Mouse (Mus musculus): ENCODE results near the gene Robo1. TPM values are rescaled to one million over a fixed set of nuclear protein-coding genes. Genes with fewer than 3 reads are reported as not detected.

Gene Robo1
- polyA plus RNA-seq, 1 experiment from 2014 or later = 26.8 TPM

- Histone ChIP-seq H3K9ac (ENCODE audit: low read length) (no peak overlapping the region), H3K4me3 (ENCODE audit: low read length) (no peak overlapping the region), H3K4me1 (replicated peaks; ENCODE audit: control insufficient read depth, insufficient read depth, low read length) (no peaks in the 10 kb centered on the region), H3K9me3 (ENCODE audit: control insufficient read depth, low read length) (no peaks in the 10 kb centered on the region), H3K36me3 (ENCODE audit: control insufficient read depth, insufficient read depth, low read length) (no peaks in the 10 kb centered on the region), H3K4me2 (ENCODE audit: low read depth, low read length) (no peak overlapping the region), H3K27me3 (ENCODE audit: control insufficient read depth, insufficient read depth, low read depth, low read length) (no peaks in the 10 kb centered on the region), H3K27ac (ENCODE audit: low read length) (no peak overlapping the region)
- ATAC-seq (ENCODE audit: low read depth) = no peak
- 41% methylated on average over 7 of the region's 7 CpGs for WGBS
Measured at GRCm38 (mm10) chr16:72888108-72888507, 580.0 kb downstream of the Robo1 start.

- 80% methylated on average over 9 of the region's 9 CpGs for WGBS
- Histone ChIP-seq H3K27ac (ENCODE audit: low read length) (no peak overlapping the region), H3K4me3 (ENCODE audit: low read length) (no peak overlapping the region), H3K9ac (ENCODE audit: low read length) (no peak overlapping the region), H3K9me3 (ENCODE audit: control insufficient read depth, low read length) (no peaks in the 10 kb centered on the region), H3K4me2 (ENCODE audit: low read depth, low read length) (no peak overlapping the region), H3K36me3 (ENCODE audit: control insufficient read depth, insufficient read depth, low read length) (no peaks in the 10 kb centered on the region), H3K4me1 (replicated peaks; ENCODE audit: control insufficient read depth, insufficient read depth, low read length) (no peaks in the 10 kb centered on the region), H3K27me3 (ENCODE audit: control insufficient read depth, insufficient read depth, low read depth, low read length) (no peaks in the 10 kb centered on the region)
- no peak for ATAC-seq (ENCODE audit: low read depth)
Measured at GRCm38 (mm10) chr16:72889401-72889800, 581.3 kb downstream of the Robo1 start.

- no peak for ATAC-seq (ENCODE audit: low read depth)
- WGBS = 81% methylated on average over 11 of the region's 11 CpGs
- H3K36me3 ChIP-seq (ENCODE audit: control insufficient read depth, insufficient read depth, low read length) = no peaks in the 10 kb centered on the region
- no peak overlapping the region for H3K4me3 ChIP-seq (ENCODE audit: low read length)
- no peaks in the 10 kb centered on the region for H3K4me1 ChIP-seq (replicated peaks; ENCODE audit: control insufficient read depth, insufficient read depth, low read length)
- no peak overlapping the region for H3K9ac ChIP-seq (ENCODE audit: low read length)
- H3K4me2 ChIP-seq (ENCODE audit: low read depth, low read length) = no peak overlapping the region
- no peak overlapping the region for H3K27ac ChIP-seq (ENCODE audit: low read length)
- no peaks in the 10 kb centered on the region for H3K27me3 ChIP-seq (ENCODE audit: control insufficient read depth, insufficient read depth, low read depth, low read length)
- no peaks in the 10 kb centered on the region for H3K9me3 ChIP-seq (ENCODE audit: control insufficient read depth, low read length)
Measured at GRCm38 (mm10) chr16:72897125-72897524, 589.0 kb downstream of the Robo1 start.

- ATAC-seq (ENCODE audit: low read depth) = no peak
- Histone ChIP-seq H3K36me3 (ENCODE audit: control insufficient read depth, insufficient read depth, low read length) (no peaks in the 10 kb centered on the region), H3K9ac (ENCODE audit: low read length) (no peak overlapping the region), H3K4me2 (ENCODE audit: low read depth, low read length) (no peak overlapping the region), H3K27ac (ENCODE audit: low read length) (no peak overlapping the region), H3K4me3 (ENCODE audit: low read length) (no peak overlapping the region), H3K9me3 (ENCODE audit: control insufficient read depth, low read length) (no peaks in the 10 kb centered on the region), H3K4me1 (replicated peaks; ENCODE audit: control insufficient read depth, insufficient read depth, low read length) (0 out of 2 replicates have a peak, but pooled peaks cover 2% of the 10 kb centered on the region), H3K27me3 (ENCODE audit: control insufficient read depth, insufficient read depth, low read depth, low read length) (no peaks in the 10 kb centered on the region)
- 65% methylated on average over 2 of the region's 2 CpGs for WGBS
Measured at GRCm38 (mm10) chr16:72908895-72909294, 600.8 kb downstream of the Robo1 start.

GRCm38 (mm10) chr16:72913134-72913533 lies 605.0 kb downstream of the Robo1 start:
- Histone ChIP-seq H3K9me3 (ENCODE audit: control insufficient read depth, low read length) (no peaks in the 10 kb centered on the region), H3K36me3 (ENCODE audit: control insufficient read depth, insufficient read depth, low read length) (no peaks in the 10 kb centered on the region), H3K9ac (ENCODE audit: low read length) (no peak overlapping the region), H3K27ac (ENCODE audit: low read length) (no peak overlapping the region), H3K27me3 (ENCODE audit: control insufficient read depth, insufficient read depth, low read depth, low read length) (no peaks in the 10 kb centered on the region), H3K4me3 (ENCODE audit: low read length) (no peak overlapping the region), H3K4me1 (replicated peaks; ENCODE audit: control insufficient read depth, insufficient read depth, low read length) (0 out of 2 replicates have a peak, but pooled peaks cover 2% of the 10 kb centered on the region), H3K4me2 (ENCODE audit: low read depth, low read length) (no peak overlapping the region)
- WGBS = 41% methylated on average over 5 of the region's 5 CpGs
- ATAC-seq (ENCODE audit: low read depth) = peak; percentile 62

- H3K4me3 ChIP-seq (ENCODE audit: low read length) = no peak overlapping the region
Measured at GRCm38 (mm10) chr16:72914068-72914630, 606.0 kb downstream of the Robo1 start.

GRCm38 (mm10) chr16:72920013-72920412 lies 611.9 kb downstream of the Robo1 start:
- 56% methylated on average over 3 of the region's 3 CpGs for WGBS
- Histone ChIP-seq H3K9ac (ENCODE audit: low read length) (no peak overlapping the region), H3K4me3 (ENCODE audit: low read length) (no peak overlapping the region), H3K9me3 (ENCODE audit: control insufficient read depth, low read length) (no peaks in the 10 kb centered on the region), H3K4me2 (ENCODE audit: low read depth, low read length) (no peak overlapping the region), H3K27me3 (ENCODE audit: control insufficient read depth, insufficient read depth, low read depth, low read length) (no peaks in the 10 kb centered on the region), H3K27ac (ENCODE audit: low read length) (no peak overlapping the region), H3K36me3 (ENCODE audit: control insufficient read depth, insufficient read depth, low read length) (no peaks in the 10 kb centered on the region), H3K4me1 (replicated peaks; ENCODE audit: control insufficient read depth, insufficient read depth, low read length) (peaks cover 11% of the 10 kb centered on the region; the same call in 1 of the 2 replicates)
- ATAC-seq (ENCODE audit: low read depth) = no peak

More at GRCm38 (mm10) chr16:72914068-72914630, 606.0 kb downstream of the Robo1 start:
- Histone ChIP-seq H3K9me3 (ENCODE audit: control insufficient read depth, low read length) (no peaks in the 10 kb centered on the region), H3K4me2 (ENCODE audit: low read depth, low read length) (no peak overlapping the region), H3K36me3 (ENCODE audit: control insufficient read depth, insufficient read depth, low read length) (no peaks in the 10 kb centered on the region), H3K4me1 (replicated peaks; ENCODE audit: control insufficient read depth, insufficient read depth, low read length) (0 out of 2 replicates have a peak, but pooled peaks cover 2% of the 10 kb centered on the region), H3K27me3 (ENCODE audit: control insufficient read depth, insufficient read depth, low read depth, low read length) (no peaks in the 10 kb centered on the region), H3K9ac (ENCODE audit: low read length) (no peak overlapping the region), H3K27ac (ENCODE audit: low read length) (no peak overlapping the region)
- no peak for ATAC-seq (ENCODE audit: low read depth)
- WGBS = 74% methylated on average over 4 of the region's 4 CpGs

GRCm38 (mm10) chr16:72924423-72925224 lies 616.5 kb downstream of the Robo1 start:
- Histone ChIP-seq H3K36me3 (ENCODE audit: control insufficient read depth, insufficient read depth, low read length) (no peaks in the 10 kb centered on the region), H3K27ac (ENCODE audit: low read length) (peak overlapping the region; percentile 50; the same call in 1 of the 2 replicates), H3K27me3 (ENCODE audit: control insufficient read depth, insufficient read depth, low read depth, low read length) (no peaks in the 10 kb centered on the region), H3K9me3 (ENCODE audit: control insufficient read depth, low read length) (no peaks in the 10 kb centered on the region), H3K4me1 (replicated peaks; ENCODE audit: control insufficient read depth, insufficient read depth, low read length) (peaks cover 13% of the 10 kb centered on the region; the same call in 1 of the 2 replicates), H3K4me2 (ENCODE audit: low read depth, low read length) (peak overlapping the region; percentile 48), H3K9ac (ENCODE audit: low read length) (no peak overlapping the region), H3K4me3 (ENCODE audit: low read length) (peak overlapping the region; percentile 17)
- peak; percentile 90 for ATAC-seq (ENCODE audit: low read depth)
- WGBS = 12% methylated on average over 15 of the region's 15 CpGs

GRCm38 (mm10) chr16:72928525-72929122 lies 620.5 kb downstream of the Robo1 start:
- H3K27me3 ChIP-seq (ENCODE audit: control insufficient read depth, insufficient read depth, low read depth, low read length) = no peaks in the 10 kb centered on the region
- H3K4me2 ChIP-seq (ENCODE audit: low read depth, low read length) = no peak overlapping the region
- peaks cover 13% of the 10 kb centered on the region; the same call in 1 of the 2 replicates for H3K4me1 ChIP-seq (replicated peaks; ENCODE audit: control insufficient read depth, insufficient read depth, low read length)
- WGBS = 61% methylated on average over 6 of the region's 6 CpGs
- H3K9me3 ChIP-seq (ENCODE audit: control insufficient read depth, low read length) = no peaks in the 10 kb centered on the region
- H3K27ac ChIP-seq (ENCODE audit: low read length) = no peak overlapping the region
- peak; percentile 48 for ATAC-seq (ENCODE audit: low read depth)
- H3K9ac ChIP-seq (ENCODE audit: low read length) = no peak overlapping the region
- no peak overlapping the region for H3K4me3 ChIP-seq (ENCODE audit: low read length)
- no peaks in the 10 kb centered on the region for H3K36me3 ChIP-seq (ENCODE audit: control insufficient read depth, insufficient read depth, low read length)

Measured in lung, embryonic 16.5 days (tissue).